In genomic region chr11:31899166-31899565, GRCm38 (mm10) we compare ENCODE assay signal across 24 mouse cellular contexts. TPM values are rescaled to one million over a fixed set of nuclear protein-coding genes. Genes with fewer than 3 reads are reported as not detected.
DNase-seq lines count a peak whose midpoint lies in the region; ATAC-seq and TF ChIP-seq lines count a peak whose summit lies in the region.
"Had no signal": no experiment of that assay in that cellular context is flagged by ENCODE, and none has a peak within 500 bp of the region (broad histone marks: within the 10 kb centered on the region; RNA-seq: fewer than 3 reads in every experiment).

No protein-coding gene starts in this region.

- H3K4me2 ChIP-seq in heart, embryonic 14.5 days (ENCODE audit: low read length), result no peak overlapping the region
- H3K4me2 ChIP-seq: embryonic facial prominence, embryonic 15.5 days; hindbrain, embryonic 15.5 days had no signal

- H3K9ac ChIP-seq in heart, embryonic 14.5 days (ENCODE audit: low read length), result no peak overlapping the region
- H3K9ac ChIP-seq: embryonic facial prominence, embryonic 15.5 days; forebrain, postnatal 0 days; hindbrain, embryonic 15.5 days; liver, embryonic 14.5 days had no signal

- DNase-seq in gastrocnemius, adult 2 months, result no peak
- no peak for DNase-seq in gastrocnemius, adult 8-10 months (ENCODE audit: low spot score in 2 of 2)
- no peak for DNase-seq in heart, postnatal 25 days (ENCODE audit: low spot score)
- DNase-seq: adrenal gland, postnatal 36 days; cerebellum, adult 2 months; cerebellum, postnatal 36 days; forebrain, postnatal 0 days; kidney, adult 18-20 months; kidney, postnatal 14 days; left cerebral cortex, postnatal 4 days; lung, postnatal 14 days; right cerebral cortex, postnatal 25 days; thymus, postnatal 4 days had no signal

- no peak overlapping the region for H3K4me3 ChIP-seq in gastrocnemius, adult 2 months
- no peak overlapping the region for H3K4me3 ChIP-seq in heart, embryonic 14.5 days (ENCODE audit: control insufficient read depth in 1 of 2, insufficient read depth in 1 of 2, low read depth in 1 of 2, low read length in 2 of 2)
- peak overlapping the region; percentile 8 for H3K4me3 ChIP-seq in megakaryocyte, embryonic 14.5 days (replicated peaks)
- H3K4me3 ChIP-seq: embryonic facial prominence, embryonic 15.5 days; forebrain, embryonic 10.5 days; hindbrain, embryonic 15.5 days; midbrain, embryonic 10.5 days had no signal

- H3K36me3 ChIP-seq in heart, embryonic 14.5 days (ENCODE audit: control insufficient read depth, insufficient read depth, low read length), result no peaks in the 10 kb centered on the region
- H3K36me3 ChIP-seq in megakaryocyte, embryonic 14.5 days (replicated peaks; ENCODE audit: low read length), result peaks cover 97% of the 10 kb centered on the region
- H3K36me3 ChIP-seq: embryonic facial prominence, embryonic 15.5 days; forebrain, embryonic 10.5 days; hindbrain, embryonic 15.5 days; midbrain, embryonic 10.5 days had no signal

- no peaks in the 10 kb centered on the region for H3K9me3 ChIP-seq in heart, embryonic 14.5 days (ENCODE audit: control insufficient read depth, low read length)
- no peaks in the 10 kb centered on the region for H3K9me3 ChIP-seq in megakaryocyte, embryonic 14.5 days
- H3K9me3 ChIP-seq: embryonic facial prominence, embryonic 15.5 days; forebrain, embryonic 10.5 days; hindbrain, embryonic 15.5 days; midbrain, embryonic 10.5 days had no signal

- H3K27me3 ChIP-seq in heart, embryonic 14.5 days (ENCODE audit: control insufficient read depth, insufficient read depth, low read length), result no peaks in the 10 kb centered on the region
- H3K27me3 ChIP-seq in megakaryocyte, embryonic 14.5 days (replicated peaks), result no peaks in the 10 kb centered on the region
- H3K27me3 ChIP-seq: embryonic facial prominence, embryonic 15.5 days; hindbrain, embryonic 15.5 days; Patski had no signal

- TF ChIP-seq CTCF in gastrocnemius, adult 2 months (IDR thresholded peaks at IDR 0.05), result no peak

- intact Hi-C loops in gastrocnemius, adult 2 months (cut with DNase I), result no loop called here
- intact Hi-C loops in heart, postnatal 25 days (cut with DNase I), result no loop called here

- ATAC-seq in heart, embryonic 14.5 days (ENCODE audit: insufficient number of reproducible peaks, insufficient read depth, low FRiP score, low read depth), result no peak
- ATAC-seq in megakaryocyte, adult 5-6 weeks (ENCODE audit: poor library complexity, severe bottlenecking), result no peak
- ATAC-seq in inflammation-experienced regulatory T-cells, adult 6 months, result no peak
- ATAC-seq in erythroid progenitor cell, adult 5-6 weeks (replicated peaks; ENCODE audit: low FRiP score, poor library complexity, severe bottlenecking), result no peak
- ATAC-seq: forebrain, postnatal 0 days; Patski had no signal

- peak overlapping the region; percentile 80 for H3K27ac ChIP-seq in gastrocnemius, adult 2 months
- H3K27ac ChIP-seq in heart, embryonic 14.5 days (replicated peaks in 1 of 2; ENCODE audit: control insufficient read depth in 1 of 2, insufficient read depth in 1 of 2, low read depth in 2 of 2, low read length in 2 of 2), result peak overlapping the region; percentile 66 to 70; a peak in 3 of 4 replicates
- H3K27ac ChIP-seq: embryonic facial prominence, embryonic 15.5 days; forebrain, embryonic 10.5 days; hindbrain, embryonic 15.5 days; midbrain, embryonic 10.5 days had no signal

- H3K4me1 ChIP-seq in heart, embryonic 14.5 days (ENCODE audit: control insufficient read depth in 2 of 2, insufficient read depth in 2 of 2, low read length in 2 of 2), result peaks cover 10 to 75% of the 10 kb centered on the region in 2 experiments
- H3K4me1 ChIP-seq in megakaryocyte, embryonic 14.5 days, result peaks cover 95% of the 10 kb centered on the region
- H3K4me1 ChIP-seq: embryonic facial prominence, embryonic 15.5 days; midbrain, embryonic 10.5 days had no signal

RNA-seq across cellular contexts. Expression of gene Cpeb4, which starts 27.2 kb away (rescaled TPM):
- 100 to 1,000 TPM in 1 of 2 experiments, 10 to 100 TPM in 1; 95.0 to 120 TPM for total RNA-seq in gastrocnemius, adult 2 months (2021)
- total RNA-seq in gastrocnemius, adult 8-10 months (2022), result 100 to 1,000 TPM in 2 of 4 experiments, 10 to 100 TPM in 2; 81.9 to 144 (median 103) TPM
- polyA plus RNA-seq in heart, embryonic 14.5 days (2014; fragmentation: Nextera tagmentation; extraction: Ambion mirVana), result 14.8 and 15.4 TPM in 2 replicates
- 10 to 100 TPM; 80.9 to 92.0 TPM for total RNA-seq in heart, postnatal 25 days (2021)
- 3.9 and 4.8 TPM in 2 replicates for polyA plus RNA-seq in megakaryocyte, embryonic 14.5 days (2012; ENCODE audit: insufficient read depth, low replicate concordance)
- total RNA-seq in megakaryocyte, adult 5-6 weeks (2015), result 25.3 and 27.1 TPM in 2 replicates
- 17.7 and 22.8 TPM in 2 replicates for total RNA-seq in megakaryocyte, adult 5-6 weeks (2017)
- 1 to 10 TPM; 5.3 to 7.4 (median 7.0) TPM for polyA plus RNA-seq in inflammation-experienced regulatory T-cells, adult 6 months (2017; shearing (Covaris generic))
- 413 and 439 TPM in 2 replicates for total RNA-seq in erythroid progenitor cell, adult 5-6 weeks (2015; ENCODE audit: low replicate concordance)
- 229 and 303 TPM in 2 replicates for total RNA-seq in erythroid progenitor cell, adult 5-6 weeks (2017; ENCODE audit: low replicate concordance)
